Mouse (Mus musculus) retina, adult 2 months (tissue): ENCODE measurements around the gene Sh3rf1.

Experiments used
- DNase-seq: peaks from one replicate; pipeline ENCODE4 v3.0.0-alpha.2; 2012; ENCODE audit warnings: low read depth, low spot score

Sh3rf1 gene

GRCm38 (mm10) chr8:61420166-61420565 lies 196.5 kb downstream of the Sh3rf1 start:
- DNase-seq: no peak

GRCm38 (mm10) chr8:61421606-61422005 lies 197.9 kb downstream of the Sh3rf1 start:
- DNase-seq: no peak

GRCm38 (mm10) chr8:61425125-61425524 lies 201.5 kb downstream of the Sh3rf1 start:
- DNase-seq: no peak

- no peak for DNase-seq
Observed at GRCm38 (mm10) chr8:61426072-61426471, 202.4 kb downstream of the Sh3rf1 start.

GRCm38 (mm10) chr8:61426671-61427070 lies 203.0 kb downstream of the Sh3rf1 start:
- no peak for DNase-seq

- no peak for DNase-seq
Observed at GRCm38 (mm10) chr8:61427916-61428681, 204.4 kb downstream of the Sh3rf1 start.

GRCm38 (mm10) chr8:61428821-61429482 lies 205.3 kb downstream of the Sh3rf1 start:
- no peak for DNase-seq

GRCm38 (mm10) chr8:61435481-61435880 lies 211.8 kb downstream of the Sh3rf1 start:
- no peak for DNase-seq

- no peak for DNase-seq
Observed at GRCm38 (mm10) chr8:61436147-61436546, 212.5 kb downstream of the Sh3rf1 start.

- DNase-seq: no peak
Observed at GRCm38 (mm10) chr8:61436586-61437304, 213.1 kb downstream of the Sh3rf1 start.

GRCm38 (mm10) chr8:61437305-61437605 lies 213.6 kb downstream of the Sh3rf1 start:
- no peak for DNase-seq

- no peak for DNase-seq
Observed at GRCm38 (mm10) chr8:61442988-61443387, 219.3 kb downstream of the Sh3rf1 start.

- DNase-seq: no peak
Observed at GRCm38 (mm10) chr8:61444358-61444757, 220.7 kb downstream of the Sh3rf1 start.
